Mouse (Mus musculus): ENCODE results near the gene Cds2. TPM values are rescaled to one million over a fixed set of nuclear protein-coding genes. Genes with fewer than 3 reads are reported as not detected.
A peak's percentile ranks its signal among the peaks of the same experiment; 100 is the strongest.
"Not testable (repeated sequence)": the region's sequence is repeated elsewhere in the genome, so short reads cannot be mapped to it uniquely, and the experiment has no call there.

Gene Cds2
- polyA plus RNA-seq, 1 experiment from 2014 or later, result 41.8 TPM

DNA sequence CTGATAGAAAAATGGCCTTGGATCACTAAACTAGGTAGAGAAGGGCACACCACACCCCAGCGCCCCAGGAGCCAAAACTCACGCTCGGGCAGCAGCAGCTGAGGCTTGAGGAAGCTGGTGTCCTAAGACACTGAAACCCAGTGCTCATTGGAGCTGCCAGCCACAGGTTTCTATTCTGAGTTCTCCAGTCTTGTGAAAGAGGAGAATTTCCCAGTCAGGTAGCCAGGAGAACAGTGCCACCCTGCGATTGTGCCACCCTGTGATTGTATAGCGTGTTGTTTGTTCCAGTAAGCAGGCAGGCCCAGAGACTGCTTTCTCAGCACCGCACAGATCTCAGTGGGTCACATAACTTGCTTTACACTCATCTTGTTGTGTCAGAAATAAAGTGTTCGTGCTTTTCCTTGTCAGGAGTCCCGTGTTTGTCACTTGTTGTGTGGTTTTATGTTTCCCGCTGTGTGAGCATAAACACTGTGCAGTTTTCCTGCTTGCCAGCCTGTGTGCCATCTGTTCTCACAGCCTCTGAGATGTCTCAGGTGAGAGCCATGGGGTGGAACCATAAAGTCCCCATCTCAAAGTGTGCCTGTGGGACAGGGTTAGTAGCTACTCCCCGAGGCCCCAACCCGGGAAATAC, 44.4 kb downstream of the Cds2 start:
- Histone ChIP-seq H3K9ac (no peak overlapping the region), H3K27ac (no peak overlapping the region), H3K4me2 (no peak overlapping the region), H3K4me1 (no peaks in the 10 kb centered on the region), H3K27me3 (replicated peaks) (no peaks in the 10 kb centered on the region), H3K9me3 (no peaks in the 10 kb centered on the region), H3K36me3 (replicated peaks) (peaks cover 24% of the 10 kb centered on the region), H3K4me3 (no peak overlapping the region)
- no peak for ATAC-seq (replicated peaks)
- WGBS, result 96% methylated on average over 11 of the region's 11 CpGs

- WGBS, result 96% methylated on average over 6 of the region's 6 CpGs
- Histone ChIP-seq H3K36me3 (replicated peaks) (peaks cover 21% of the 10 kb centered on the region), H3K4me1 (no peaks in the 10 kb centered on the region), H3K9me3 (no peaks in the 10 kb centered on the region), H3K4me2 (no peak overlapping the region), H3K4me3 (no peak overlapping the region), H3K27ac (no peak overlapping the region), H3K27me3 (replicated peaks) (no peaks in the 10 kb centered on the region), H3K9ac (no peak overlapping the region)
- ATAC-seq (replicated peaks), result no peak
These were observed 45.9 kb downstream of the Cds2 start for GRCm38 (mm10) chr2:132308829-132309228.

GRCm38 (mm10) chr2:132309398-132309930, 46.5 kb downstream of the Cds2 start:
- Histone ChIP-seq H3K36me3 (replicated peaks) (peaks cover 20% of the 10 kb centered on the region), H3K4me3 (no peak overlapping the region), H3K27ac (no peak overlapping the region), H3K4me2 (no peak overlapping the region), H3K9ac (no peak overlapping the region), H3K9me3 (no peaks in the 10 kb centered on the region), H3K4me1 (no peaks in the 10 kb centered on the region), H3K27me3 (replicated peaks) (no peaks in the 10 kb centered on the region)
- 96% methylated on average over 6 of the region's 6 CpGs for WGBS
- no peak for ATAC-seq (replicated peaks)

DNA sequence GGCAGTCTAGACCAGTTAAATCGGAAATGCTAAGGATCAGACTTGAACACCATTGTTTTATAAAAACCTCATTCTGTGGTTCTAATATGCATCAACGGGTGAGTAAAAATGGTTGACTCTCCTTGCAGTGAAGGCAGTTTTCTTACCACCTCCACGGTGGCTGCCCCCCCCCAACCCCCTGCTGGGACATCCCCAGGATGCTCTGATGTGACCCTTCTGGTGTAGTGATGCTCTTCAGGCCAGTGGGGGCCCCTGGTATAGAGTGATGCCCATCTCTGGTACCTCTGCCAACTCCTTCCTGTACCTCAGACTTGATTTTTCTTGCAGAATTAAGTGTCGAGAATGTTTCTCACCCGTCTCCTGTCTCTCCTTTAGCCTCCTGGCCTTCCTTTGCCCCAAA, 49.7 kb downstream of the Cds2 start:
- H3K4me2 ChIP-seq, result no peak overlapping the region
- no peaks in the 10 kb centered on the region; the same call in 1 of the 2 replicates for H3K4me1 ChIP-seq
- H3K27me3 ChIP-seq (replicated peaks), result no peaks in the 10 kb centered on the region
- no peak overlapping the region for H3K4me3 ChIP-seq
- peaks cover 7% of the 10 kb centered on the region; the same call in 1 of the 2 replicates for H3K36me3 ChIP-seq (replicated peaks)
- no peak for ATAC-seq (replicated peaks)
- no peaks in the 10 kb centered on the region for H3K9me3 ChIP-seq
- H3K9ac ChIP-seq, result no peak overlapping the region
- 82% methylated on average over 5 of the region's 5 CpGs for WGBS
- H3K27ac ChIP-seq, result no peak overlapping the region

- peak; percentile 15 for ATAC-seq (replicated peaks)
- Histone ChIP-seq H3K9ac (no peak overlapping the region), H3K27ac (no peak overlapping the region), H3K4me2 (no peak overlapping the region), H3K9me3 (no peaks in the 10 kb centered on the region), H3K36me3 (replicated peaks) (peaks cover 6% of the 10 kb centered on the region; the same call in 1 of the 2 replicates), H3K4me3 (no peak overlapping the region), H3K27me3 (replicated peaks) (no peaks in the 10 kb centered on the region), H3K4me1 (no peaks in the 10 kb centered on the region; the same call in 1 of the 2 replicates)
- 100% methylated on average over 2 of the region's 2 CpGs for WGBS
These were observed 50.6 kb downstream of the Cds2 start for GRCm38 (mm10) chr2:132313568-132313967.

DNA sequence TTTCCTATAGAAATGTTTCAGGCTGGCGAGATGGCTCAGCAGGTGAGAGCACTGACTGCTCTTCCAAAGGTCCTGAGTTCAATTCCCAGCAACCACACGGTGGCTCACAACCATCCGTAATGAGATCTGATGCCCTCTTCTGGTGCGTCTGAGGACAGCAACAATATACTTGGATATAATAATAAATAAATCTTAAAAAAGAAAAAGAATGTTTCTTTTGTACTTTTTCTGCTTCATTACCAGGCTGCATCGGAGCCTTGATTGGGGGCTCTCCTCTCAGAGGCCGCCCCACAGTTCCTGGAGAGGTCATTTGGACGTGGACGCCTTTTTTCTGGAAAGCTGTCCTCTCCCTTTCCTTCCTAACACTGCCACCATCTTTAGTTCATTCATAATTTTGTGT, 51.1 kb downstream of the Cds2 start:
- H3K4me1 ChIP-seq; H3K4me3 ChIP-seq; H3K27ac ChIP-seq; H3K36me3 ChIP-seq (replicated peaks); ATAC-seq (replicated peaks); H3K27me3 ChIP-seq (replicated peaks); H3K9ac ChIP-seq; H3K4me2 ChIP-seq; H3K9me3 ChIP-seq: not testable (repeated sequence)
- 89% methylated on average over 8 of the region's 8 CpGs for WGBS

DNA sequence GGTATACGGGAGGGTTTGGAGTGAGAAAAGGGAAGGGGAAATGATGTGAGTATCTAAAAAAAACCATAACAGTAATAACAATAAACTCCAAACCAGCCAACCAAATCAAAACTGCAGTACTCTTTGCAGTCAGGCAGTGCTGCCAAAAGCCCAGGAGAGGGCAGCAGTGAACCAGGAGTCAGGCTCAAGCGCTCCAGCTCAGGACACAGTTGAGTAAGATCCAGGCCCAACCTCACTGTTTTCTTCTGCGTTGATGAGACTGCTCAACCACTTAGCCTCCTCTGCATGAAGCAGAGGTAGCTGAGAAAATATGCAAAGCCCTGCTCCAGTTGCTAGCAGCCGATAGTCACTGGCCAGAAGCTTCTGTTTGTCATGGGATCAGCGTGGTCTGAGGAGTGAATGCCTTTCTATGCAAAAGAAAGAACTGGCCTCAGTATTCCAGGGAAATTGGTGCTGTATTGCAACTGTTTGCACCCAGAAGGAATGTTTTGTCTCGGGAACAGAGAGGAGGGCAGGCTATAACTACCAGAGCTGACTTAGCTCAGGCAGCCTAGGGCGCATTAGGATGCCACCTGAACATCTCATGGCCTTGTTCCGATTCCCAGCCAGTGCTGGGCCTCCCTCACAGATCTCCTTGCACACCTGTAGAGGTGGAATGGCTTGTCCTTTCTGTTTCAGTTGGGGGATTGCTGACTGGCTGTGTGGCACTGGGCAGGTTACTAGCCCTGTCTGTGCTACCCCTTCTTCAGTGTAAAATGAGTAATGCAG, 53.3 kb downstream of the Cds2 start:
- Histone ChIP-seq H3K4me3 (no peak overlapping the region), H3K27ac (no peak overlapping the region), H3K9ac (no peak overlapping the region), H3K9me3 (no peaks in the 10 kb centered on the region), H3K4me1 (no peaks in the 10 kb centered on the region; the same call in 1 of the 2 replicates), H3K36me3 (replicated peaks) (no peaks in the 10 kb centered on the region), H3K4me2 (no peak overlapping the region), H3K27me3 (replicated peaks) (no peaks in the 10 kb centered on the region)
- 38% methylated on average over 8 of the region's 8 CpGs for WGBS
- ATAC-seq (replicated peaks), result peak; percentile 87

DNA sequence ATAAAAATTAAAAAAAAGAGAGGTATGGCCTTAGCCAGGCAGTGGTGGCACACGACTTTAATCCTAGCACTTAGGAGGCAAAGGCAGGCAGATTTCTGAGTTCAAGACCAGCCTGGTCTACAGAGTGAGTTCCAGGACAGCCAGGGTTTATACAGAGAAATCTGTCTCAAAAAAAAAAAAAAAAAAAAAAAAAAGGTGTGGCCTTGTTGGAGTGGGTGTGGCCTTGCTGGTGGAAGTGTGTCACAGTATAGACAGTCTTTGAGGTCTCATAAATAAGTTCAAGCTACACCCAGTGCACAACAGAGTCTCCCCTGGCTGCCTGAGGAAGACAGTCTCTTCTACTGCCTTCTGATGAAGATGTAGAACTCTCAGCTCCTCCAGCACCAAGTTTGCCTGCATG, 54.2 kb downstream of the Cds2 start:
- no peaks in the 10 kb centered on the region for H3K36me3 ChIP-seq (replicated peaks)
- no peaks in the 10 kb centered on the region; the same call in 1 of the 2 replicates for H3K4me1 ChIP-seq
- no peaks in the 10 kb centered on the region for H3K27me3 ChIP-seq (replicated peaks)
- no peak for ATAC-seq (replicated peaks)
- WGBS, result 89% methylated on average over 1 of the region's 1 CpGs
- H3K9me3 ChIP-seq, result no peaks in the 10 kb centered on the region
- no peak overlapping the region for H3K4me2 ChIP-seq
- H3K9ac ChIP-seq, result no peak overlapping the region
- no peak overlapping the region for H3K27ac ChIP-seq
- no peak overlapping the region for H3K4me3 ChIP-seq

GRCm38 (mm10) chr2:132320516-132320915, 57.6 kb downstream of the Cds2 start:
- H3K36me3 ChIP-seq (replicated peaks), result no peaks in the 10 kb centered on the region
- H3K27ac ChIP-seq, result no peak overlapping the region
- no peaks in the 10 kb centered on the region for H3K9me3 ChIP-seq
- H3K4me3 ChIP-seq, result no peak overlapping the region
- no peaks in the 10 kb centered on the region for H3K27me3 ChIP-seq (replicated peaks)
- H3K4me1 ChIP-seq, result no peaks in the 10 kb centered on the region; the same call in 1 of the 2 replicates
- no peak overlapping the region for H3K9ac ChIP-seq
- H3K4me2 ChIP-seq, result no peak overlapping the region
- ATAC-seq (replicated peaks), result no peak
- WGBS, result 76% methylated on average over 5 of the region's 5 CpGs

- H3K4me3 ChIP-seq, result no peak overlapping the region
- no peaks in the 10 kb centered on the region for H3K4me1 ChIP-seq
- no peaks in the 10 kb centered on the region for H3K27me3 ChIP-seq (replicated peaks)
- H3K27ac ChIP-seq, result no peak overlapping the region
- no peaks in the 10 kb centered on the region for H3K36me3 ChIP-seq (replicated peaks)
- 66% methylated on average over 4 of the region's 4 CpGs for WGBS
- ATAC-seq (replicated peaks), result no peak
- H3K9ac ChIP-seq, result no peak overlapping the region
- H3K9me3 ChIP-seq, result no peaks in the 10 kb centered on the region
- H3K4me2 ChIP-seq, result no peak overlapping the region
These were observed 60.6 kb downstream of the Cds2 start for GRCm38 (mm10) chr2:132323541-132323940.

DNA sequence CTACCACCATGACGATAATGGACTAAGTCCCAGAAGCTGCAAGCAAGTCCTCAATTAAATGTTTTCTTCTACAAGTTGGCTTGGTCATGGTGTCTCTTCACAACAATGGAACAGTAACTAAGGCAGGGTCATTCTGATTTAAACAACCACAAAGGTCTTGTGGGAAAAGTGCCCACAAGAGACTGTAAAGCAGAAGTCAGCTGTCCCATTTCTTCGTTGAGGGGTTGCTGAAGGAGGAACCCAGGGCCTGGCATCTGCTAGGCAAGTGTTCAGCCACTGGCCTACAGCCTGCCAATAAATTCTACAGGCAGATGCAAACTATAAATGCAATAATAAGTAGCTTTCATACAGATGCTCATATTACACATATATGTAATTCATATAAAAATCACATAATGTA, 74.3 kb downstream of the Cds2 start:
- Histone ChIP-seq H3K4me2 (no peak overlapping the region), H3K9ac (no peak overlapping the region), H3K27ac (no peak overlapping the region), H3K4me3 (no peak overlapping the region), H3K9me3 (no peaks in the 10 kb centered on the region), H3K36me3 (replicated peaks) (no peaks in the 10 kb centered on the region), H3K4me1 (no peaks in the 10 kb centered on the region), H3K27me3 (replicated peaks) (no peaks in the 10 kb centered on the region)
- 83% methylated on average over 2 of the region's 2 CpGs for WGBS
- no peak for ATAC-seq (replicated peaks)

DNA sequence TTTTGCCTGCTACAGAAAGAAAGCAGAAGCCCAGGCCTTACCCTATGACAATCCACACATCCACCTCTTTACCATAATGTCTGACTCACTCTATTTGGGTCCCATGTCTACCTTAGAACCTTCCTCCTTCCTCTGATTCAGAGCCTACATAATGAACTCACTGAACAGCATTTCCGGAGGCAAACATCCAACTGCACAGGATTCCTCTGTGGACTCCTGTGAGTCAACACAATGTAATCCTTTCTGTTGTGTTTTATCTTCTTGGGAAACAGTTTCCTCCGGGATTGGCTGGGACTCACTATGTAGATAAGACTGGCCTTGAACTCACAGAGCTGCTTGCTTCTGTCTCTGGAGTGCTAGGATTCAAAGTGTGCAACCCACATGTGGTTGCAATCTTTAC, 77.4 kb downstream of the Cds2 start:
- no peaks in the 10 kb centered on the region for H3K36me3 ChIP-seq (replicated peaks)
- H3K27me3 ChIP-seq (replicated peaks), result no peaks in the 10 kb centered on the region
- H3K4me1 ChIP-seq, result no peaks in the 10 kb centered on the region
- ATAC-seq (replicated peaks), result no peak
- H3K4me3 ChIP-seq, result no peak overlapping the region
- no peak overlapping the region for H3K4me2 ChIP-seq
- WGBS, result 78% methylated on average over 2 of the region's 2 CpGs
- no peak overlapping the region for H3K27ac ChIP-seq
- no peak overlapping the region for H3K9ac ChIP-seq
- no peaks in the 10 kb centered on the region for H3K9me3 ChIP-seq

DNA sequence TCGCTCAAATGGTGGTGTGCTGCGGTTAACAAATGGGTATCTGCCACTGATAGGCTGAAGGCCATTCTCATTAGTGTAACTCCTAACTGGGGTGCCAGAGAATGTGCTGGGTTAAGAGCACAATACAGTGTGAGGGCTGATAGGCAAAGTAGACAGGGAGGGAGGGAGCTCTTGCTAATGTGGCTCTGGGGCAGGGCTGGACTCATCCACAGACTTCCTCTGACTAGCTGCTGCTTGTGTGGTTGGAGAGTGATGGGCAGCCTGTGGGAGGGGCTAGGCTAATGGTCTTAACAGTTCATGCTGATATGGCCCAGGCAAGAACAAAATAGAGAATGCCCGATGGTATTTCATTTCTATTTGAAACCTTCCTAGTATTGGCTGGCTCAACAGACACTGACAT, 78.3 kb downstream of the Cds2 start:
- Histone ChIP-seq H3K27me3 (replicated peaks) (no peaks in the 10 kb centered on the region), H3K4me3 (no peak overlapping the region), H3K4me2 (no peak overlapping the region), H3K9ac (no peak overlapping the region), H3K36me3 (replicated peaks) (no peaks in the 10 kb centered on the region), H3K9me3 (no peaks in the 10 kb centered on the region), H3K27ac (no peak overlapping the region), H3K4me1 (no peaks in the 10 kb centered on the region)
- no peak for ATAC-seq (replicated peaks)
- 91% methylated on average over 3 of the region's 3 CpGs for WGBS

Measured in midbrain, embryonic 15.5 days (tissue).